Mouse (Mus musculus) midbrain, embryonic 13.5 days (tissue): ENCODE measurements at regions not wholly inside any gene's neighbourhood (a gene's known extent, or its start where the extent isn't known, plus 50 kb on each side); places are given as distances from the start of the nearest gene placed in this dataset.

Experiments used
- ATAC-seq: fragments of 200-750 bp; cut with Nextera tagmentation; 2 replicates; pipeline ENCODE4 v1.8.0; 2017; ENCODE audit warnings: mild to moderate bottlenecking, moderate TSS enrichment, moderate library complexity
- H3K27ac ChIP-seq: fragments of 300-500 bp; sonication (generic); 2 replicates; pipeline ENCODE4 v1.5.1; 2015; ENCODE audit warnings: inconsistent platforms, mild to moderate bottlenecking, moderate library complexity
- H3K27me3 ChIP-seq: fragments of 300-500 bp; sonication (generic); 2 replicates; pipeline ENCODE4 v1.6.1; 2015; ENCODE audit warnings: mild to moderate bottlenecking, inconsistent platforms
- H3K36me3 ChIP-seq: fragments of 300-500 bp; sonication (generic); 2 replicates; pipeline ENCODE4 v1.6.1; 2015; ENCODE audit warnings: mild to moderate bottlenecking, inconsistent platforms
- H3K4me1 ChIP-seq: fragments of 300-500 bp; sonication (generic); replicated peaks from 2 replicates; pipeline ENCODE4 v1.6.1; 2015; ENCODE audit warnings: inconsistent platforms
- H3K4me2 ChIP-seq: fragments of 300-500 bp; sonication (generic); replicated peaks from 2 replicates; pipeline ENCODE4 v1.6.1; 2015; ENCODE audit warnings: moderate library complexity, mild to moderate bottlenecking, inconsistent platforms
- H3K4me3 ChIP-seq: fragments of 300-500 bp; sonication (generic); replicated peaks from 2 replicates; pipeline ENCODE4 v1.5.1; 2015; ENCODE audit warnings: mild to moderate bottlenecking, inconsistent platforms
- H3K9ac ChIP-seq: fragments of 300-500 bp; sonication (generic); replicated peaks from 2 replicates; pipeline ENCODE4 v1.6.1; 2015; ENCODE audit warnings: mild to moderate bottlenecking, inconsistent platforms
- H3K9me3 ChIP-seq: fragments of 300-500 bp; sonication (generic); 2 replicates; pipeline ENCODE4 v1.6.1; 2016; ENCODE audit warnings: mild to moderate bottlenecking, inconsistent platforms
- WGBS: fragments of 180-500 bp; shearing (Covaris S2); methylation state at CpG from one replicate; pipeline ENCODE4 v1.1.7; 2015; 5-methylcytosine and 5-hydroxymethylcytosine counted together

GRCm38 (mm10) chr13:47952946-47953345 is 308.1 kb upstream of the Id4 start:
- WGBS = 79% methylated on average over 3 of the region's 3 CpGs
- H3K9ac ChIP-seq = no peak overlapping the region

GRCm38 (mm10) chr13:47953776-47954175 is 307.3 kb upstream of the Id4 start:
- Histone ChIP-seq H3K27me3 (no peaks in the 10 kb centered on the region), H3K4me1 (peaks cover 40% of the 10 kb centered on the region), H3K4me3 (no peak overlapping the region), H3K9me3 (no peaks in the 10 kb centered on the region), H3K27ac (0 out of 2 replicates have a peak overlapping the region, but pooled peaks have one; percentile 59), H3K4me2 (no peak overlapping the region), H3K9ac (no peak overlapping the region), H3K36me3 (no peaks in the 10 kb centered on the region)
- no peak for ATAC-seq
- WGBS = 67% methylated on average over 7 of the region's 7 CpGs

More at GRCm38 (mm10) chr13:47952946-47953345, 308.1 kb upstream of the Id4 start:
- Histone ChIP-seq H3K27ac (no peak overlapping the region), H3K4me1 (peaks cover 46% of the 10 kb centered on the region), H3K4me2 (no peak overlapping the region), H3K9me3 (no peaks in the 10 kb centered on the region), H3K36me3 (no peaks in the 10 kb centered on the region), H3K4me3 (no peak overlapping the region), H3K27me3 (no peaks in the 10 kb centered on the region)
- ATAC-seq = no peak

- Histone ChIP-seq H3K9ac (no peak overlapping the region), H3K4me3 (no peak overlapping the region), H3K4me1 (peaks cover 36% of the 10 kb centered on the region), H3K27me3 (no peaks in the 10 kb centered on the region), H3K9me3 (no peaks in the 10 kb centered on the region), H3K27ac (peak overlapping the region; percentile 52), H3K4me2 (no peak overlapping the region), H3K36me3 (no peaks in the 10 kb centered on the region)
- ATAC-seq = no peak
- 72% methylated on average over 10 of the region's 10 CpGs for WGBS
Observed at GRCm38 (mm10) chr13:47955504-47955903, 305.5 kb upstream of the Id4 start.

- H3K27me3 ChIP-seq = no peaks in the 10 kb centered on the region
- H3K36me3 ChIP-seq = no peaks in the 10 kb centered on the region
- no peak overlapping the region for H3K4me2 ChIP-seq
- no peak overlapping the region for H3K4me3 ChIP-seq
- no peak overlapping the region for H3K27ac ChIP-seq
- 68% methylated on average over 11 of the region's 11 CpGs for WGBS
- no peak overlapping the region for H3K9ac ChIP-seq
- H3K4me1 ChIP-seq = peaks cover 23% of the 10 kb centered on the region
- H3K9me3 ChIP-seq = no peaks in the 10 kb centered on the region
- peak; percentile 40; the same call in 1 of the 2 replicates for ATAC-seq
Observed at GRCm38 (mm10) chr13:47957662-47958061, 303.4 kb upstream of the Id4 start.

- Histone ChIP-seq H3K27me3 (no peaks in the 10 kb centered on the region; the same call in 1 of the 2 replicates), H3K27ac (no peak overlapping the region), H3K4me2 (no peak overlapping the region), H3K36me3 (no peaks in the 10 kb centered on the region), H3K9me3 (no peaks in the 10 kb centered on the region), H3K9ac (no peak overlapping the region), H3K4me1 (no peaks in the 10 kb centered on the region), H3K4me3 (no peak overlapping the region)
- no peak for ATAC-seq
- WGBS = 57% methylated on average over 12 of the region's 12 CpGs
Observed at GRCm38 (mm10) chr13:47974216-47974615, 286.8 kb upstream of the Id4 start.

GRCm38 (mm10) chr13:47974756-47975515 is 286.1 kb upstream of the Id4 start:
- no peak for ATAC-seq
- Histone ChIP-seq H3K9ac (no peak overlapping the region), H3K4me3 (no peak overlapping the region), H3K4me2 (no peak overlapping the region), H3K4me1 (no peaks in the 10 kb centered on the region), H3K9me3 (no peaks in the 10 kb centered on the region), H3K36me3 (no peaks in the 10 kb centered on the region), H3K27me3 (no peaks in the 10 kb centered on the region; the same call in 1 of the 2 replicates), H3K27ac (no peak overlapping the region)
- WGBS = 90% methylated on average over 16 of the region's 16 CpGs

GRCm38 (mm10) chr13:47998495-47998894 is 262.5 kb upstream of the Id4 start:
- Histone ChIP-seq H3K27ac (no peak overlapping the region), H3K4me2 (no peak overlapping the region), H3K4me3 (no peak overlapping the region), H3K9me3 (no peaks in the 10 kb centered on the region), H3K36me3 (no peaks in the 10 kb centered on the region), H3K27me3 (0 out of 2 replicates have a peak, but pooled peaks cover 3% of the 10 kb centered on the region), H3K4me1 (peaks cover 7% of the 10 kb centered on the region), H3K9ac (no peak overlapping the region)
- 8% methylated on average over 5 of the region's 5 CpGs for WGBS
- ATAC-seq = no peak

GRCm38 (mm10) chr13:47999399-47999798 is 261.6 kb upstream of the Id4 start:
- WGBS = 47% methylated on average over 4 of the region's 4 CpGs
- peak; percentile 53; the same call in 1 of the 2 replicates for ATAC-seq
- Histone ChIP-seq H3K36me3 (no peaks in the 10 kb centered on the region), H3K4me1 (peaks cover 7% of the 10 kb centered on the region), H3K9ac (no peak overlapping the region), H3K27ac (no peak overlapping the region), H3K4me3 (no peak overlapping the region), H3K9me3 (no peaks in the 10 kb centered on the region), H3K4me2 (no peak overlapping the region), H3K27me3 (0 out of 2 replicates have a peak, but pooled peaks cover 3% of the 10 kb centered on the region)

- peaks cover 7% of the 10 kb centered on the region for H3K4me1 ChIP-seq
- no peak overlapping the region for H3K27ac ChIP-seq
- no peak for ATAC-seq
- WGBS = 94% methylated on average over 4 of the region's 4 CpGs
- no peak overlapping the region for H3K4me2 ChIP-seq
- H3K4me3 ChIP-seq = no peak overlapping the region
- H3K9me3 ChIP-seq = no peaks in the 10 kb centered on the region
- H3K9ac ChIP-seq = no peak overlapping the region
- H3K27me3 ChIP-seq = 0 out of 2 replicates have a peak, but pooled peaks cover 3% of the 10 kb centered on the region
- H3K36me3 ChIP-seq = no peaks in the 10 kb centered on the region
Observed at GRCm38 (mm10) chr13:48003126-48003525, 257.9 kb upstream of the Id4 start.

GRCm38 (mm10) chr13:48013336-48013750 is 247.7 kb upstream of the Id4 start:
- ATAC-seq = peak; percentile 86

GRCm38 (mm10) chr13:48015296-48015695 is 245.7 kb upstream of the Id4 start:
- H3K4me3 ChIP-seq = no peak overlapping the region
- H3K4me2 ChIP-seq = no peak overlapping the region
- H3K27ac ChIP-seq = no peak overlapping the region
- 82% methylated on average over 4 of the region's 4 CpGs for WGBS
- H3K9me3 ChIP-seq = no peaks in the 10 kb centered on the region
- no peaks in the 10 kb centered on the region for H3K36me3 ChIP-seq
- peaks cover 19% of the 10 kb centered on the region for H3K4me1 ChIP-seq
- H3K9ac ChIP-seq = no peak overlapping the region
- no peaks in the 10 kb centered on the region for H3K27me3 ChIP-seq
- no peak for ATAC-seq

More at GRCm38 (mm10) chr13:48013336-48013750, 247.7 kb upstream of the Id4 start:
- Histone ChIP-seq H3K9ac (no peak overlapping the region), H3K36me3 (no peaks in the 10 kb centered on the region), H3K4me1 (peaks cover 19% of the 10 kb centered on the region), H3K27me3 (no peaks in the 10 kb centered on the region), H3K27ac (peak overlapping the region; percentile 69), H3K4me2 (peak overlapping the region; percentile 26), H3K4me3 (no peak overlapping the region), H3K9me3 (no peaks in the 10 kb centered on the region)
- WGBS = 9% methylated on average over 7 of the region's 7 CpGs

GRCm38 (mm10) chr13:48016051-48016450 is 245.0 kb upstream of the Id4 start:
- Histone ChIP-seq H3K9me3 (no peaks in the 10 kb centered on the region), H3K4me1 (peaks cover 19% of the 10 kb centered on the region), H3K36me3 (no peaks in the 10 kb centered on the region), H3K4me2 (no peak overlapping the region), H3K9ac (no peak overlapping the region), H3K4me3 (no peak overlapping the region), H3K27ac (no peak overlapping the region), H3K27me3 (no peaks in the 10 kb centered on the region)
- 97% methylated on average over 3 of the region's 3 CpGs for WGBS
- no peak for ATAC-seq
